Comparison of ENCODE assay signal across 8 mouse cellular contexts in the genomic region with DNA sequence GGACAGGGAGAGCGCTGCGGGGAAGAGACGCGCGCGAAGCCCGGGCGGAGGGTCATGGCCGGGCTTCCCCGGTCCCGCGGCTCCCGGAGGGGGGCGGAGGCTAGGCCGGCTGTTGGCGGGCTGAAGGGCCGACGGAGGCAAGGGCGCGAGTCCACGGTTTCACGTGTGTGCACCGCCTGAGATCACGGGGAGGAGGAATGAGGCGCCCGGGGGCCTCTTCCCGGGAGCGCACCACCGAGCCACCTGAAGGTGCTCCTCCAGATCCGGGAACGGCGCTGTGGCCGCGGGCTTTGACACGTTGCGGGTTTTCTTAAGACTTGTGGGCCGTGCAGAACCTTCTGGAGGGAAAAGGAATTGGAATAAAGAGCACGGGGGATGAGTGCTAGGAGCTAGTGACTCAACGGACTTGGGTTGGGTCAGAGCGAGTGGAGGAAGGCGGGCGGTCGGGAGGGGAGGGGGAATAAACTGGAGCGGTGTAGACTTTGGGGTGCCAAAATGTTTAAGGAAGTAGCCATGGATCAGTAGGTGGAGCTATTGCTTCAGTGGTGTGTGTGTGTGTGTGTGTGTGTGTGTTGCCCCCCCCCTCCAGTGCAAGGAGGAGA. TPM values are rescaled to one million over a fixed set of nuclear protein-coding genes. Genes with fewer than 3 reads are reported as not detected.
DNase-seq lines count a peak whose midpoint lies in the region; ATAC-seq lines count a peak whose summit lies in the region.

No protein-coding gene starts in this region.

- H3K9me3 ChIP-seq in hindbrain, embryonic 12.5 days (replicated peaks): no peaks in the 10 kb centered on the region

- peak overlapping the region; percentile 67 for H3K4me2 ChIP-seq in hindbrain, embryonic 12.5 days (replicated peaks)

- H3K4me3 ChIP-seq in hindbrain, embryonic 12.5 days: peak overlapping the region; percentile 94

- no peaks in the 10 kb centered on the region for H3K36me3 ChIP-seq in hindbrain, embryonic 12.5 days

- peaks cover 15% of the 10 kb centered on the region for H3K4me1 ChIP-seq in hindbrain, embryonic 12.5 days

- peak; percentile 59 for ATAC-seq in hindbrain, embryonic 12.5 days (ENCODE audit: low FRiP score)

- no peaks in the 10 kb centered on the region for H3K27me3 ChIP-seq in hindbrain, embryonic 12.5 days

- peak; percentile 94 for DNase-seq in Muller cell, postnatal 12 days (ENCODE audit: inconsistent ontology term)
- DNase-seq in cerebellum, adult 9-11 months: peak; percentile 87
- peak; percentile 63 to 74 for DNase-seq in frontal cortex, adult 2 months (ENCODE audit: extremely low spot score in 1 of 2, low spot score in 1 of 2)
- peak; percentile 55 to 62 for DNase-seq in layer of hippocampus, postnatal 36 days
- DNase-seq in lung, postnatal 36 days: peak; percentile 92
- DNase-seq in retina, postnatal 1 day: peak; percentile 79
- DNase-seq in urinary bladder, adult 18-20 months (ENCODE audit: low spot score in 2 of 2): peak; percentile 68 to 84

- H3K9ac ChIP-seq in hindbrain, embryonic 12.5 days: peak overlapping the region; percentile 90

- peak overlapping the region; percentile 98 for H3K27ac ChIP-seq in hindbrain, embryonic 12.5 days

- WGBS in hindbrain, embryonic 12.5 days: under 1% methylated on average over 42 of the region's 44 CpGs

RNA-seq across cellular contexts. Expression of gene Naa50, which starts 0.7 kb away (rescaled TPM):
- polyA plus RNA-seq in frontal cortex, adult 2 months (2012; rRNA removed): 26.5 and 27.5 TPM in 2 replicates
- 92.5 and 100 TPM in 2 replicates for polyA plus RNA-seq in hindbrain, embryonic 12.5 days (2016; fragmentation: Nextera tagmentation; extraction: Ambion mirVana)
- total RNA-seq in layer of hippocampus, postnatal 36 days (2021): 10 to 100 TPM; 64.5 to 68.8 TPM

RNA-seq across cellular contexts. Expression of gene Atp6v1a, which starts 0.8 kb away (rescaled TPM):
- 201 and 231 TPM in 2 replicates for polyA plus RNA-seq in frontal cortex, adult 2 months (2012; rRNA removed)
- 59.6 and 65.5 TPM in 2 replicates for polyA plus RNA-seq in hindbrain, embryonic 12.5 days (2016; fragmentation: Nextera tagmentation; extraction: Ambion mirVana)
- 100 to 1,000 TPM; 559 to 583 TPM for total RNA-seq in layer of hippocampus, postnatal 36 days (2021)

RNA-seq across cellular contexts. Expression of gene Usf3, which starts 32.8 kb away (rescaled TPM):
- polyA plus RNA-seq in frontal cortex, adult 2 months (2012; rRNA removed): 14.0 and 14.9 TPM in 2 replicates
- polyA plus RNA-seq in hindbrain, embryonic 12.5 days (2016; fragmentation: Nextera tagmentation; extraction: Ambion mirVana): 3.5 and 4.3 TPM in 2 replicates
- total RNA-seq in layer of hippocampus, postnatal 36 days (2021): 10 to 100 TPM; 36.5 to 46.7 TPM

Comparison
In these comparisons a context has a peak if more than half of its experiments do, and no peak if none do; other contexts are left out.
1. Peak in every context shown above with its lines: DNase-seq, ATAC-seq, H3K4me3 ChIP-seq and H3K27ac ChIP-seq.